Mouse (Mus musculus): ENCODE results near the gene Ppfibp1. TPM values are rescaled to one million over a fixed set of nuclear protein-coding genes. Genes with fewer than 3 reads are reported as not detected.

Gene Ppfibp1
- polyA plus RNA-seq, 1 experiment from 2014 or later, result 84.8 TPM

DNA sequence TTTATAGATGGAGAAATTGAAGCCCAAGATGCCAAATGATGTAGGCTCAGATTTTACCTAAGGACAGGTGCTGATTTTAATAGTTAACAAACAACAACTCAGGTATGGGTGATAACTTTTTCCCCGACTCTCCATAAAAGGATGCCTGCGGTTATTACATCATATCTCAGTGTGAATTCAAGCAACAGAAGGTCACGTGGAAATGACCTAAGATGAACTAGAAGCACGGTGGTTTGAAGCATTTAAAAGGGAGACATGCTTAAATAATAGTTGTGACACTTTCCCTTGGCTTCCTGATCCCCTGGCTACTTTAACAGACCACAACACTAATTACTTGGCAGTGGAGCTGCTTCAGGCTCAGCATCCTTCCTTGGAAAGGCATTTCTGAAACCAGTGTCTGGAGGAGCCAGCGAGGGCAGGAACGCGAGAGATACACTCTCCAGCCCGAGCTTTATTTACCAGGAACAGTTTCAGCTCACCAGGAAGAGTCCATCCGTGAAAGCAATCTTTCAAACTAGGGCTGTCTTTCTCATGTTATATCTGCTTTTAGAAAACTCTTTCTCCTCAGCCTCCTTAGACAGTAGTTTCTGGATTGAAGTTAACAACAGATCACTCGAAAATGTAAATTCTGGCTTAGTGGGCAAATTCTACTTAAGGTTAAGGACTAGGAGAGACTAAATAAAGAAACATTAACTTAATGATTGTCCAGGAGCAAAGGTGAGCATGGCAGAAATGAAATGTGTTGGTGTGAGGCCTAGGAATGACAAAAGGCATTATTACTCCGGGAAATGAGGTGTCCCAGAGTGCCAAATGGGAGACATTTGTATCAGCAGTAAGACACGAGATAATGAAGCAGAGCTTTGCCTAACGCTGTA lies 6.2 kb upstream of the Ppfibp1 start:
- H3K4me1 ChIP-seq (replicated peaks), result peaks cover 41% of the 10 kb centered on the region
- no peak overlapping the region for H3K27ac ChIP-seq (ENCODE audit: poor library complexity, severe bottlenecking)
- 41% methylated on average over 13 of the region's 13 CpGs for WGBS
- H3K27me3 ChIP-seq (replicated peaks), result no peaks in the 10 kb centered on the region
- no peaks in the 10 kb centered on the region for H3K36me3 ChIP-seq
- no peak for ATAC-seq (ENCODE audit: insufficient number of reproducible peaks, low FRiP score)
- H3K4me3 ChIP-seq, result no peak overlapping the region
- H3K4me2 ChIP-seq, result no peak overlapping the region
- no peak overlapping the region for H3K9ac ChIP-seq
- peaks cover under 1% of the 10 kb centered on the region; the same call in 1 of the 2 replicates for H3K9me3 ChIP-seq (replicated peaks)

DNA sequence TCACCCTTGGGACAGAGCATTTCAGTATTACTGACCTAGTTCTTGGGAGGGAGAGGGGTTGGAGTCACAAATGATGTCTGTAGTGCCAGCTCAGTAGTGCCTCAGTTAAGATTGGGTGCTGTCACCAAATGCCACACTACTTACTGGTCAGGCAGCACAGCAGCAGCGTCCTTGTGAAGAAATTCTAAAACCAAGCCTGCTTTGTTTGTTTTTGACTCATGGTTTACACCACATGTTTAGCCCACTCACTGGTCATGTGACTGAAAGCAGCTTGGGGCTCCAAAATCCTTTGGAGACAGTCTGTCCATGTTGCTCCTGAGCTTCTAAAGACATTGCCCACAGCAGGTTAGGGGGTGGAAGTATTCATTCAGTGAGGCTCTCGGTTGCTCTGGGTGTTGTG lies 4.9 kb upstream of the Ppfibp1 start:
- no peak for ATAC-seq (ENCODE audit: insufficient number of reproducible peaks, low FRiP score)
- H3K9me3 ChIP-seq (replicated peaks), result no peaks in the 10 kb centered on the region
- H3K4me2 ChIP-seq, result no peak overlapping the region
- H3K36me3 ChIP-seq, result no peaks in the 10 kb centered on the region
- no peak overlapping the region for H3K4me3 ChIP-seq
- no peaks in the 10 kb centered on the region for H3K27me3 ChIP-seq (replicated peaks)
- 65% methylated on average over 2 of the region's 2 CpGs for WGBS
- H3K9ac ChIP-seq, result no peak overlapping the region
- H3K4me1 ChIP-seq (replicated peaks), result peaks cover 38% of the 10 kb centered on the region
- H3K27ac ChIP-seq (ENCODE audit: poor library complexity, severe bottlenecking), result no peak overlapping the region

DNA sequence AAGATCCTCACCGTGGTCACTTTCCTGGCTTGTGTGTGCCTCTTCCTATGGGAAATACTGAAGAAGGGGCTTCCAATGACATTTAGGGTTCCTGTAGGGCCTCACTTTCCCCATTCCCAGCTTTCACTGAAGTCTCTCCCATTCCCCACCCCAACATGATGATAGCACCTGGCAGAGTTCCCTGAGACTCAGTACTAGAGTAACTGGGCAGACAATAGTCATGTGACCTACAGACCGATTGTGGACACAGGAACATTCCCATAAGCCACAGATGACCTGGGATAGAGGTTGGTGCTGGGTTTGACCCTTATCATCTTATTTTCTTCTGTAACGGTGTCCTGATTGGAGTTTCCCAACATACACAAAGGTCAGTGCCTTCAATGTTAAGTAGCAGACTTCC lies 4.1 kb upstream of the Ppfibp1 start:
- H3K27me3 ChIP-seq (replicated peaks), result no peaks in the 10 kb centered on the region
- WGBS, result 66% methylated on average over 3 of the region's 3 CpGs
- H3K4me2 ChIP-seq, result no peak overlapping the region
- ATAC-seq (ENCODE audit: insufficient number of reproducible peaks, low FRiP score), result no peak
- H3K9ac ChIP-seq, result no peak overlapping the region
- 0 out of 2 replicates have a peak overlapping the region, but pooled peaks have one; percentile 34 for H3K27ac ChIP-seq (ENCODE audit: poor library complexity, severe bottlenecking)
- no peak overlapping the region for H3K4me3 ChIP-seq
- peaks cover 36% of the 10 kb centered on the region for H3K4me1 ChIP-seq (replicated peaks)
- no peaks in the 10 kb centered on the region for H3K36me3 ChIP-seq
- H3K9me3 ChIP-seq (replicated peaks), result no peaks in the 10 kb centered on the region

DNA sequence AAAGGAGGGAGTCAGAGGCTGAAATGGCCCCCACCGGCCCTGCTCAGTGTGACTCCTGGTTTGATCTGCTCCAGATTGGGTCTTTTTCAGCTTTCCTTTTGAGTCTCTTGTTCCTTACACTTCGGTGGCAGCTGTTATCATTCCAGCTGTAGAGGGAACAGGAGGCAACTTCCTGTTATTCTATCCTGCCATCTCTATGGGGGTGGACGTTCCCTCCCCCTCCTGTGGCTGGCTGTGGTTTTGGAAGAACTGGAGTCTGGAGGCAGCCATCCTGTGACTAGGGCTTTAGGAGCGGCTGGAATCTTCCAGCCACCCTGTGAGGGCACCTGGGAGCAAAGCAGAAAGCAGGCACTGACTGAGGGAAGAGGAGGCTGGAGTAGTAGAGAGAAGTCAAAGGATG lies 3.4 kb upstream of the Ppfibp1 start:
- H3K4me3 ChIP-seq, result no peak overlapping the region
- peak overlapping the region; percentile 34 for H3K27ac ChIP-seq (ENCODE audit: poor library complexity, severe bottlenecking)
- no peak overlapping the region for H3K9ac ChIP-seq
- WGBS, result 16% methylated on average over 4 of the region's 4 CpGs
- H3K4me2 ChIP-seq, result no peak overlapping the region
- H3K36me3 ChIP-seq, result no peaks in the 10 kb centered on the region
- H3K4me1 ChIP-seq (replicated peaks), result peaks cover 41% of the 10 kb centered on the region
- H3K27me3 ChIP-seq (replicated peaks), result no peaks in the 10 kb centered on the region
- ATAC-seq (ENCODE audit: insufficient number of reproducible peaks, low FRiP score), result no peak
- no peaks in the 10 kb centered on the region for H3K9me3 ChIP-seq (replicated peaks)

DNA sequence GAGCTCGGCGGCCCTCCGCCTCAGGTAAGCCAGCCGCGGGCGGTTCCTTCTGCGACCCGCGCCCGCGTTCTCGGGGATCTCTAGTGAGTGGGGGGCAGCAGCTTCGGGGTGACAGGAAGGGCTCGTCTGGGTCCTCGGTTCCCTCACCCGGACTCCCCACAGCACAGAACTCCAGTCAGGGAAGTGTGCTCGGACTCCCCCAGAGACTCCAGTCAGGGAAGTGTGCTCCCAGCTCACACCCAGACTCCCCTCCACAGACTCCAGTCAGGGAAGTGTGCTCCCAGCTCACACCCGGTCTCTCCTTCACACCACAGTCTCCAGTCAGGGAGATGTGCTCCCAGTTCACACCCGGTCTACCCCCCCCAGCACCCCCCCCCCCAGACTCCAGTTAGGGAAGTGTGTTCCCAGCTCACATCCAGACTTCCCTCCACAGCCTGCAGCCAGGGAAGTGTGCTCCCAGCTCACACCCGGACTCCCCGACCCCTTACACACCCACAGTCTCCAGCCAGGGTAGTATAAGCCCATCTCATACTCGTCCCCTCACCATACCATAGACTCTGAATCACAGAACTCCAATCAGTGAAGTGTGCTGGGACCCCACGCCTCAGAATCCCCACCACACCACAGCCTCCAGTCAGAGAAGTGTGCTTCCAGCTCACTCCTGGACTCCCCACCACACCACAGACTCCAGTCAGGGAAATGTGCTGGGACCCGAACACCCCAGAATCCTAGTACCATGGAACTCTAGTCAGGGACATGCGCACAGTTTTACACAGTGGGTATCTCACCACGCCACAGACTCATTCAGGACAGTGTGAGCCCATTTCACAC lies 588 bp downstream of the Ppfibp1 start:
- Histone ChIP-seq H3K4me3 (peak overlapping the region; percentile 95), H3K4me1 (replicated peaks) (peaks cover 54% of the 10 kb centered on the region), H3K27me3 (replicated peaks) (no peaks in the 10 kb centered on the region), H3K9me3 (replicated peaks) (no peaks in the 10 kb centered on the region), H3K27ac (ENCODE audit: poor library complexity, severe bottlenecking) (peak overlapping the region; percentile 92), H3K9ac (peak overlapping the region; percentile 99), H3K36me3 (no peaks in the 10 kb centered on the region), H3K4me2 (peak overlapping the region; percentile 73)
- peak; percentile 56 for ATAC-seq (ENCODE audit: insufficient number of reproducible peaks, low FRiP score)
- 5% methylated on average over 26 of the region's 26 CpGs for WGBS

DNA sequence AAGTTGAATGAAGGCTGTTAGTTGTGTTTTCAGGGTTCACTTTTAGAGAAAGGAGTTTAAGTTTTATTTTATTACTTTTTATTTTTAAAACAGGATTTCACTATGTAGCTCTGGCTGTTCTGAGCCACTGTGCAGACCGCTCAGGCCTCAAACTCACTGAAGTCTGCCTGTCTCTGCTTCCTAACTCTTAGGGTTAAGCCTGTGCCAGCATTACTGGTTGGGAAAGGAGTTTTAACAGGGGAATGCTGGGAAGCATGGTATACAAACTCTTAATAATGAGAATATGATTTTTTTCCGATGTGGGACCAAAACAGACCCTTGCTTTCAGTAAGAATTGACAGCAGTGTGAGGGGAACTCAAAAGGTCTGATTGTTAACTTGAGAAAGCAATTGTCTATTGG lies 1.9 kb downstream of the Ppfibp1 start:
- peak overlapping the region; percentile 77 for H3K27ac ChIP-seq (ENCODE audit: poor library complexity, severe bottlenecking)
- no peaks in the 10 kb centered on the region for H3K9me3 ChIP-seq (replicated peaks)
- peak overlapping the region; percentile 64 for H3K4me2 ChIP-seq
- no peaks in the 10 kb centered on the region for H3K27me3 ChIP-seq (replicated peaks)
- H3K9ac ChIP-seq, result peak overlapping the region; percentile 62; the same call in 1 of the 2 replicates
- WGBS, result 48% methylated on average over 2 of the region's 2 CpGs
- ATAC-seq (ENCODE audit: insufficient number of reproducible peaks, low FRiP score), result no peak
- no peaks in the 10 kb centered on the region for H3K36me3 ChIP-seq
- peaks cover 48% of the 10 kb centered on the region for H3K4me1 ChIP-seq (replicated peaks)
- H3K4me3 ChIP-seq, result peak overlapping the region; percentile 30

DNA sequence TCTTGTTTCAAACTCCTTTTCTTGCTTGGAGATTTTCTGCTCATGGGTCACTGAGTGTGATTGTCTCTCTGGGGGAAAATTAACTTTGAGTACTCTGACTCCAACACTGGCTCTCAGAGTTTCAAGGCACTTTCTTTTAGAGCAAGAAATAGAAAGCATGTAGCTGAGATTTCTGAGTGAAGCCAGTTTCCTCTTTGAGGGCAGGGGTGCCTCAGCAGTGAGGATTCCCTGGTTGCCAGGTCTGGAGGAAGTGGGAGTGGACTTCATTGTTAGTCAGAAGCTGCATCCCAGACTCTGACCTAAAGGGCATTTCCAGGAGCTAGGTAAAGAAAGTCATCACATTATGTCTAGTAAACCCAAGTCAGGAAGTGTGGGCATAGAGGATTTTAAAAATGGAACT lies 2.3 kb downstream of the Ppfibp1 start:
- H3K27ac ChIP-seq (ENCODE audit: poor library complexity, severe bottlenecking), result peak overlapping the region; percentile 77
- H3K9ac ChIP-seq, result peak overlapping the region; percentile 62; the same call in 1 of the 2 replicates
- no peak for ATAC-seq (ENCODE audit: insufficient number of reproducible peaks, low FRiP score)
- peak overlapping the region; percentile 64 for H3K4me2 ChIP-seq
- no peaks in the 10 kb centered on the region for H3K36me3 ChIP-seq
- no peaks in the 10 kb centered on the region for H3K27me3 ChIP-seq (replicated peaks)
- H3K9me3 ChIP-seq (replicated peaks), result no peaks in the 10 kb centered on the region
- H3K4me3 ChIP-seq, result peak overlapping the region; percentile 30
- peaks cover 44% of the 10 kb centered on the region for H3K4me1 ChIP-seq (replicated peaks)

DNA sequence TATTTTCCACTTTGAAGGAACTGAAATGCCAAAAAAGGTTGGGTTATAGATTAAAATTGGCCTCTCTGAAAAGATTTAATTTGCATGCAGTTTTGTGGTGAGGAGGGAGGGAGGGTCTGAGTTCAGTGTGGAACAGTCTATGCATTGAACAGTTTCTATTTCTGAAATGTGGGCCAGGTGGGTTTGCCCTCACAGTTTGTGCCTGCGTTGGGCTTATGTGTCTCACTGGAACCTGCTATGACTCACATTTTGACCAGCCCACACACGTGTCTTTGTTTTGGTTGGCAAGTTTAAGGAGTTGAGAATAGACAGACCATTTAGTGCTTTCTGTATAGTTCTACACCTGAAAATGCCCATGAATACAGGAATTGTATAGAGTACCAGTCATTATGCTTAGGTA lies 5.6 kb downstream of the Ppfibp1 start:
- 36% methylated on average over 2 of the region's 2 CpGs for WGBS
- no peak overlapping the region for H3K4me3 ChIP-seq
- H3K9ac ChIP-seq, result no peak overlapping the region
- H3K9me3 ChIP-seq (replicated peaks), result no peaks in the 10 kb centered on the region
- H3K36me3 ChIP-seq, result no peaks in the 10 kb centered on the region
- no peaks in the 10 kb centered on the region for H3K27me3 ChIP-seq (replicated peaks)
- H3K4me1 ChIP-seq (replicated peaks), result peaks cover 44% of the 10 kb centered on the region
- H3K4me2 ChIP-seq, result no peak overlapping the region
- no peak overlapping the region for H3K27ac ChIP-seq (ENCODE audit: poor library complexity, severe bottlenecking)
- no peak for ATAC-seq (ENCODE audit: insufficient number of reproducible peaks, low FRiP score)

DNA sequence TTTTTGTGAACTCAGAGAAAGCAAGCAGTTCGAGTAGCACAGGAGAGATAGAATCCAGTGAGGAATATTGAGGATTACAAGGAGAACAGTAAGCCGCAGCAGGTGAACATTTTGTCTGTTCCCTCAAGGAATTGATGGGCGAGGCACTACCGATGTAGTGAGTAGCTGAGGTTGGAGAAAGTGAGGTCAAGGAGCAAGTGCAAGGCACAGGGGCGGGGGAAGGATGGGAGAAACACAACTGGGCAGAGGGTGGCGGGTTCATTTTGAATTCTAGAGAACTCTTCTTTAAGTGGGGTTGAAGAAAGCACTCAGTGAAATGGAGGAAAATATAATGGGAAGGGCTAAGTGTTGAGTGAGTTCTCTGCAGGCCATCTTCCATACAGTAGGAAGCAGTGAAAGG lies 10.4 kb downstream of the Ppfibp1 start:
- Histone ChIP-seq H3K27me3 (replicated peaks) (no peaks in the 10 kb centered on the region), H3K27ac (ENCODE audit: poor library complexity, severe bottlenecking) (no peak overlapping the region), H3K9ac (no peak overlapping the region), H3K4me1 (replicated peaks) (peaks cover 40% of the 10 kb centered on the region), H3K4me3 (no peak overlapping the region), H3K36me3 (peaks cover 11% of the 10 kb centered on the region), H3K9me3 (replicated peaks) (no peaks in the 10 kb centered on the region), H3K4me2 (no peak overlapping the region)
- WGBS, result 80% methylated on average over 6 of the region's 6 CpGs
- no peak for ATAC-seq (ENCODE audit: insufficient number of reproducible peaks, low FRiP score)

DNA sequence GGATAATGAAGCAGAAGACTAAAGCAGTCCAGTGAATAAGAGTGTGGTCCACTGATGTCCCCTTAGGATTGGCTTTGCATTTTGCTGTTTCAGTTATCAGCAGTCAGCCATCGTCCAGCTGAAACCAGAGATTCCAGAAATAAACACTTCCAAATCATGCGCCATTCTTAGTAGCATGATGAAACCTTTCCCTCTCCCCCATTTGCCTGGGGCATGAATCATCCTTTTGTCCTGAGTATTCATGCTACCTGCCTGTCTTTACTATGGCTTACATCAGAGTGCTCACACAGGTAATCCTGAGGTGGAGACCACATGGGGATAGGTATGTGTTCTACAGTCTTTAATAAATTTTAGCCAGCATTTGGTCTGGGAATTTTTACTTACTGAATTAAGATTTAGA lies 11.4 kb downstream of the Ppfibp1 start:
- H3K4me3 ChIP-seq, result no peak overlapping the region
- no peak overlapping the region for H3K9ac ChIP-seq
- H3K27ac ChIP-seq (ENCODE audit: poor library complexity, severe bottlenecking), result no peak overlapping the region
- no peak for ATAC-seq (ENCODE audit: insufficient number of reproducible peaks, low FRiP score)
- H3K27me3 ChIP-seq (replicated peaks), result no peaks in the 10 kb centered on the region
- 30% methylated on average over 2 of the region's 2 CpGs for WGBS
- no peak overlapping the region for H3K4me2 ChIP-seq
- peaks cover 11% of the 10 kb centered on the region for H3K36me3 ChIP-seq
- H3K4me1 ChIP-seq (replicated peaks), result peaks cover 36% of the 10 kb centered on the region
- no peaks in the 10 kb centered on the region for H3K9me3 ChIP-seq (replicated peaks)

DNA sequence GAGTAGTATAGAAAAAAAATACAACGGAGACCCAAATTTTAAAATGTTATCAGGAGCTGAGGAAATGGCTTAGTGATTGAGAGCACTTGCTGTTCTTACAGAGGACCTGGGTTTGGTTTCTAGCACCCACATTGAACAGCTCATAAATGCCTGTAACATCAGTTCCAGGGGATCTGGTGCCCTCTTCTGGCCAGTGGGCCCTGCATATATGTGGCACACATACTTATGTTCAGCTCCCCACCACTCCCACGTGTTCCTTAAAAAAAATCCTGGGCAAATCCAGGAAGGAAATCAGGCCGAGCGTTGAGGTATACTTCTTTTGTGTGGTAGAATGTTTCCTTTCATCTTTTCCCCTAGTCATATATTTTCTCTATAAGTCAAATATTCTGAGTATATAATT lies 13.6 kb downstream of the Ppfibp1 start:
- Histone ChIP-seq H3K27me3 (replicated peaks) (no peaks in the 10 kb centered on the region), H3K9me3 (replicated peaks) (no peaks in the 10 kb centered on the region), H3K4me1 (replicated peaks) (peaks cover 49% of the 10 kb centered on the region), H3K4me2 (no peak overlapping the region), H3K4me3 (no peak overlapping the region), H3K27ac (ENCODE audit: poor library complexity, severe bottlenecking) (no peak overlapping the region), H3K36me3 (peaks cover 11% of the 10 kb centered on the region), H3K9ac (no peak overlapping the region)
- ATAC-seq (ENCODE audit: insufficient number of reproducible peaks, low FRiP score), result no peak
- WGBS, result 90% methylated on average over 4 of the region's 4 CpGs

All from heart, embryonic 12.5 days (tissue).